Mouse (Mus musculus) heart, postnatal 10 days (tissue): ENCODE measurements around the gene Gm8334. TPM values are rescaled to one million over a fixed set of nuclear protein-coding genes. Genes with fewer than 3 reads are reported as not detected.
"Not testable (repeated sequence)": the region's sequence is repeated elsewhere in the genome, so short reads cannot be mapped to it uniquely, and the experiment has no call there.

ENCODE experiments used
- DNase-seq, 2 experiments: peaks; one replicate each; pipeline ENCODE4 v3.0.0; 2021
- intact Hi-C: fragments of 180-260 bp; cut with DNase I; formaldehyde crosslinking; loops from one replicate; pipeline ENCODE4 v1.15.1; 2025
- total RNA-seq, 2 experiments: library from RNA; stranded (reverse); gene quantifications; 2 replicates each; pipeline ENCODE4 v1.2.3; 2021

Gm8334 gene
- not detected for total RNA-seq

DNA sequence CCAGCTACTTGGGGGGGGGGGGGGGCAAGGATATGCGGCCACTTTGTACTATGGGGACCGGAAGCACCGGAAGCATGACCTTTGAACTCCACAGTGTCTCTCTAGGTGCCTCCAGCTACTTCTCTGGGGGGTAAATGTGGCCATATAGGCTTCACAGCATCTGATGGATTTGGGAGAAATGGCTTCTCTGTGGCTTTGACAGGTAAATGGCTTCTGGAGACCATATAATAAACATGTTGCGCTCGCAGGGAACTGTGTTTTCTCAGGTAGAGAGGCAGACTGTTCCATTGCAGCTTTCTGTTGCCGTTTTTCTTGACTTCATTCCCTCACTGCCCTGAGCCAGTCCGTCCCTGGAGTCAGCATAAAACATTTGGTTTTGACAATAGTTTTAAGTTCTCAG is at the start of gene Gm8334:
Gene Gm8334 (minus strand): TSS at position 101 of the 400 bp plus-strand sequence.
- DNase-seq, intact Hi-C loops: not testable (repeated sequence)

DNA sequence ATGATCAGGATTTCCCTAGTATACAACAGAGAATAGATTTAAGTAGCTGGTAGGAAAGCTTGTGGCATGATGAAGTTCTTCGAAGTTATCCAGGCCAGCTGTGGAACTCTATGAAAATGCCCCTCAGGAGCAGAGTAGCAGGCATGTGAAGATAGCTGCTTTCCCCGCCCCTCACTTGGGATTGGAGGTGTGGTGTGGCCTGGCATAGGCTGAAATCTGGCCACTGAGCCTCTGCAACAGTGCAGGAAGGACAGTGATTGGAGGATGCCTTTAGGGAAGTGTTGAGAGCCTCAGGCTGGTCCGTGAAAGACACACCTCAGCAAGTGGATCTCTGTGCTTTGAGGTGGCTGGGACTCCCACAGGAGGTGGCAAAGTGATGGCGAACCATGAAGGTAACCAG is 48.3 kb upstream of the Gm8334 start, which contains the start of gene Gm15127:
Gene Gm15127 (plus strand): TSS at position 301 of the 400 bp plus-strand sequence.
- DNase-seq, intact Hi-C loops: not testable (repeated sequence)

Other genes starting within 250 kb of the Gm8334 start
- not detected for gene Gm15114, start 126.2 kb downstream of the Gm8334 start, total RNA-seq
- gene Gm15127, start 48.4 kb upstream of the Gm8334 start, total RNA-seq = not detected
- not detected for gene Luzp4, start 242.5 kb upstream of the Gm8334 start, total RNA-seq